Mouse (Mus musculus): Measurements from ENCODE around the gene Alkbh7.

Alkbh7 gene

GRCm38 (mm10) chr17:57030931-57031660, 34.0 kb downstream of the Alkbh7 start, which contains the start of gene Khsrp:
Gene Khsrp (minus strand): TSS chr17:57031522.
- DNase-seq (ENCODE audit: low read depth in 2 of 2, low spot score in 2 of 2), result no peak

- peak; percentile 98 to 99 for DNase-seq (ENCODE audit: low read depth in 2 of 2, low spot score in 2 of 2)
These were observed 34.7 kb downstream of the Alkbh7 start for GRCm38 (mm10) chr17:57031661-57032420.

- DNase-seq (ENCODE audit: low read depth in 2 of 2, low spot score in 2 of 2), result no peak
These were observed 35.7 kb downstream of the Alkbh7 start for GRCm38 (mm10) chr17:57032854-57033253.

GRCm38 (mm10) chr17:57038978-57039377, 41.8 kb downstream of the Alkbh7 start:
- no peak for DNase-seq (ENCODE audit: low read depth in 2 of 2, low spot score in 2 of 2)

GRCm38 (mm10) chr17:57041554-57041953, 44.4 kb downstream of the Alkbh7 start, which contains the start of gene Slc25a41:
Gene Slc25a41 (minus strand): TSS chr17:57041654.
- no peak for DNase-seq (ENCODE audit: low read depth in 2 of 2, low spot score in 2 of 2)

GRCm38 (mm10) chr17:57047406-57047805, 50.3 kb downstream of the Alkbh7 start:
- DNase-seq (ENCODE audit: low read depth in 2 of 2, low spot score in 2 of 2), result no peak

GRCm38 (mm10) chr17:57048816-57049215, 51.7 kb downstream of the Alkbh7 start:
- no peak for DNase-seq (ENCODE audit: low read depth in 2 of 2, low spot score in 2 of 2)

Measured in CD8-positive naive resting alpha-beta T cell, adult 2 months (primary cell).